Mouse (Mus musculus) G1E (cell line): Measurements from ENCODE around the gene Fads6. TPM values are rescaled to one million over a fixed set of nuclear protein-coding genes. Genes with fewer than 3 reads are reported as not detected.

ENCODE experiments used
- ATAC-seq: 2 replicates; pipeline ENCODE4 v1.8.0; 2016; ENCODE audit warnings: mild to moderate bottlenecking; ENCODE audit not compliant: insufficient number of reproducible peaks, poor library complexity, low FRiP score, severe bottlenecking; ENCODE audit errors: extremely low read depth
- DNase-seq: peaks from one replicate; pipeline ENCODE4 v3.0.0; 2012; ENCODE audit warnings: low spot score
- H3K27me3 ChIP-seq: 2 replicates; pipeline ENCODE4 v1.6.1; 2012; ENCODE audit warnings: mild to moderate bottlenecking, low read length, inconsistent platforms; ENCODE audit not compliant: insufficient read depth
- H3K36me3 ChIP-seq: replicated peaks from 2 replicates; pipeline ENCODE3; 2012; ENCODE audit warnings: mild to moderate bottlenecking, inconsistent platforms
- H3K4me1 ChIP-seq: 2 replicates; pipeline ENCODE4 v1.6.1; 2012; ENCODE audit warnings: low read depth, low read length, inconsistent platforms, mixed read lengths; ENCODE audit not compliant: insufficient read depth
- H3K4me3 ChIP-seq: 2 replicates; pipeline ENCODE4 v1.5.1; 2012; ENCODE audit warnings: low read depth, mild to moderate bottlenecking, inconsistent platforms, low read length, moderate library complexity, mixed read lengths
- H3K9me3 ChIP-seq: replicated peaks from 2 replicates; pipeline ENCODE4 v1.6.1; 2012; ENCODE audit warnings: inconsistent platforms
- CTCF ChIP-seq: IDR thresholded peaks from 2 replicates; pipeline ENCODE4 v1.5.1; 2012; ENCODE audit warnings: low read depth, low read length, inconsistent platforms, mixed read lengths
- GATA1 ChIP-seq: IDR thresholded peaks from 2 replicates; pipeline ENCODE4 v1.6.1; 2012; ENCODE audit warnings: borderline replicate concordance, low read length, inconsistent platforms, mixed read lengths
- GATA2 ChIP-seq: IDR thresholded peaks from 2 replicates; pipeline ENCODE4 v1.6.1; 2012; ENCODE audit warnings: low read depth, low read length, inconsistent platforms, borderline replicate concordance
- POLR2AphosphoS5 ChIP-seq: IDR thresholded peaks from 2 replicates; pipeline ENCODE4 v1.6.1; 2012; ENCODE audit warnings: low read depth, low read length, inconsistent platforms; ENCODE audit not compliant: insufficient replicate concordance
- TAL1 ChIP-seq: conservative IDR thresholded peaks from 2 replicates; pipeline ENCODE4 v1.6.1; 2012; ENCODE audit warnings: low read depth, low read length, inconsistent platforms, mixed read lengths
- polyA plus RNA-seq: library from polyadenylated mRNA; stranded (reverse); fragments of >175 nt; gene quantifications from 2 replicates; pipeline ENCODE4 v1.2.3, GENCODE M21; 2012
- total RNA-seq, 2 experiments: library from RNA; stranded (forward) in 1 of 2; stranded (reverse) in 1 of 2; fragments of 200-1000 nt in 1 of 2; fragments of >200 nt in 1 of 2; fragmentation: Nextera tagmentation in 1 of 2; gene quantifications; 2 replicates each; pipeline ENCODE4 v1.2.3; 2014 to 2017

The Fads6 gene
- total and polyA plus RNA-seq, 3 experiments: 0.38 TPM; not detected in 2

GRCm38 (mm10) chr11:115274771-115275170 is 22.7 kb downstream of the Fads6 start:
- DNase-seq: no peak
- Histone ChIP-seq H3K9me3 (no peaks in the 10 kb centered on the region), H3K4me1 (peaks cover 72% of the 10 kb centered on the region), H3K4me3 (no peak overlapping the region; the same call in 1 of the 2 replicates), H3K27me3 (no peaks in the 10 kb centered on the region), H3K36me3 (peaks cover 52% of the 10 kb centered on the region)
- TF ChIP-seq CTCF (no peak), GATA1 (no peak), POLR2AphosphoS5 (no peak), GATA2 (no peak)
- no peak for ATAC-seq

GRCm38 (mm10) chr11:115274178-115274577 is 23.3 kb downstream of the Fads6 start:
- DNase-seq (no peak), ATAC-seq (no peak)
- no peaks in the 10 kb centered on the region for H3K9me3 ChIP-seq
- TF ChIP-seq GATA2 (no peak), GATA1 (no peak), POLR2AphosphoS5 (no peak), TAL1 (no peak), CTCF (no peak)
- peaks cover 57% of the 10 kb centered on the region for H3K36me3 ChIP-seq
- no peaks in the 10 kb centered on the region for H3K27me3 ChIP-seq
- no peak overlapping the region for H3K4me3 ChIP-seq
- H3K4me1 ChIP-seq: peaks cover 73% of the 10 kb centered on the region

- H3K4me3 ChIP-seq: no peak overlapping the region
- H3K4me1 ChIP-seq: peaks cover 70% of the 10 kb centered on the region
- ATAC-seq (no peak), DNase-seq (no peak)
- H3K9me3 ChIP-seq: no peaks in the 10 kb centered on the region
- TF ChIP-seq POLR2AphosphoS5: no peak
- TF ChIP-seq TAL1: no peak
- TF ChIP-seq CTCF: no peak
- TF ChIP-seq GATA2: no peak
- no peak for TF ChIP-seq GATA1
- H3K36me3 ChIP-seq: peaks cover 62% of the 10 kb centered on the region
- no peaks in the 10 kb centered on the region for H3K27me3 ChIP-seq
Observed at GRCm38 (mm10) chr11:115273735-115274134, 23.7 kb downstream of the Fads6 start.

- H3K4me1 ChIP-seq: peaks cover 63% of the 10 kb centered on the region
- no peak for ATAC-seq
- H3K9me3 ChIP-seq: no peaks in the 10 kb centered on the region
- H3K4me3 ChIP-seq: no peak overlapping the region
- peaks cover 69% of the 10 kb centered on the region for H3K36me3 ChIP-seq
- no peak for DNase-seq
- no peaks in the 10 kb centered on the region for H3K27me3 ChIP-seq
- no peak for TF ChIP-seq CTCF
- TF ChIP-seq GATA1: no peak
- TF ChIP-seq POLR2AphosphoS5: no peak
- TF ChIP-seq TAL1: no peak
- no peak for TF ChIP-seq GATA2
Observed at GRCm38 (mm10) chr11:115272894-115273498, 24.5 kb downstream of the Fads6 start.

- Histone ChIP-seq H3K4me3 (no peak overlapping the region), H3K27me3 (peaks cover 2% of the 10 kb centered on the region; the same call in 1 of the 2 replicates), H3K36me3 (peaks cover 77% of the 10 kb centered on the region), H3K9me3 (peaks cover 4% of the 10 kb centered on the region; the same call in 1 of the 2 replicates), H3K4me1 (peaks cover 62% of the 10 kb centered on the region)
- DNase-seq (no peak), ATAC-seq (no peak)
- TF ChIP-seq TAL1 (no peak), GATA1 (no peak), CTCF (no peak), POLR2AphosphoS5 (no peak), GATA2 (no peak)
Observed at GRCm38 (mm10) chr11:115271481-115271880, 26.0 kb downstream of the Fads6 start.

GRCm38 (mm10) chr11:115271052-115271451 is 26.4 kb downstream of the Fads6 start:
- peaks cover 58% of the 10 kb centered on the region for H3K4me1 ChIP-seq
- TF ChIP-seq GATA2 (no peak), TAL1 (no peak), POLR2AphosphoS5 (no peak), CTCF (no peak), GATA1 (no peak)

More at GRCm38 (mm10) chr11:115271052-115271451, 26.4 kb downstream of the Fads6 start:
- Histone ChIP-seq H3K4me3 (no peak overlapping the region), H3K36me3 (peaks cover 77% of the 10 kb centered on the region), H3K9me3 (peaks cover 5% of the 10 kb centered on the region; the same call in 1 of the 2 replicates), H3K27me3 (peaks cover 7% of the 10 kb centered on the region; the same call in 1 of the 2 replicates)
- DNase-seq (no peak), ATAC-seq (no peak)
